Mouse (Mus musculus) 3134 (cell line): ENCODE results near the gene Pdia6.
A peak's percentile ranks its signal among the peaks of the same experiment; 100 is the strongest.

Source experiments
- DNase-seq: peaks from one replicate; pipeline ENCODE4 v3.0.0-alpha.2; 2011; ENCODE audit warnings: low spot score; ENCODE audit not compliant: insufficient read length; ENCODE audit errors: extremely low read depth

Gene Pdia6

DNA sequence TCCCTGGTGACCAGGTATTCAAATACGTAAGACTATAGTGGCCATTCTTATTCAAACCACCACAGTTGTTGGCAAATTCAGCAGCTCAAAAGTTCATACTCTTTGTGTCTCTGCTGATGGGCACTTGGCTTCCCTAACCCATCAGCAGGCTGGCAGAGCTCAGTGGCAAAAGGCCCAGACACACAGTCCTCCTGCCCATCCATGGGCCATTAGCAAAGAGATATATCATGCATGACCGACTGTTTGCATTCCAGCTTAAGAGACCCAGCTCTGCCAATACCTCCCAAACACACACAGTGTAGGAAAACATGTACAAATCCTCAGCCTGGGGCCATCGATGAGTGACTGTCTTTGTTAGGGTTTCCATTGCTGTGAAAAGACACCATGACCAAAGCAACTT lies 5.3 kb upstream of the Pdia6 start:
- DNase-seq = no peak

DNA sequence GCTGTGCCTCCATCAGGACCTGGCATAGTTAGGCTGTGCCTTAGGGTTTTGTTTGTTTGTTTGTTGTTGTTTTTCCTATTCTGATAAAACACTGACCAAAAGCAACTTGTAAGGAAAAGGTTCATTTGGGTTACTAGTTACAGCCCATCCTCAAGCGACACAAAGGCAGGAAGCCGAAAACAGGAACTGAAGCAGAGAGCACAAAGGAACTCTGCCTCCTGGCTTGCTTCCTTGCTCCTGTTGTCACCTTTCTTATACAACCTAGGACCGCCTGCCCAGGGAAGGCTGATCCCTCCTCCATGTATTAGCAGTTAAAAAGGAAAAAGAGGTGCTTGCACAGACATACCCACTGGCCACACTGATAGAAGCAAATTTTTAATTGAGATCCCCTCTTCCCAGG lies 2.5 kb upstream of the Pdia6 start:
- no peak for DNase-seq

DNA sequence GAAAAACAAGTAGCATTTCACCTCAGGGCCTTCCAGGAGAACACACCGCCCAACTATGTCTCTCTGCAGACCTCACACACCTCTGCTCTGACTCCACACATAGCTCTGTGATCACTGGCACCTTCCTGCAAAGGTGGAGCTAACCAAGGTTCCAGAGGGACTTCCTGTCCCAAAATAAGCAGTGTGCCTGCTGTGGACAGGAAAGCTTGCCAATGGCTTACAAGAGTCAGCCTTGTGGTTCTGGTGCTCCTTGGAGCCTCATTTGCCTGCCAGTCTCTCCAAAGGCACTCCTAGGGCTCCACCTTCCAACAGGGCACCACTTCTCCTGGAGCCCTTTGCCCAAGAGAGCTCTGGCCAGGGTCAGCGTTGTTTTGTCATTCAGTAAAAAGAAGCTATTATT lies 1.5 kb upstream of the Pdia6 start:
- DNase-seq = peak; percentile 53

DNA sequence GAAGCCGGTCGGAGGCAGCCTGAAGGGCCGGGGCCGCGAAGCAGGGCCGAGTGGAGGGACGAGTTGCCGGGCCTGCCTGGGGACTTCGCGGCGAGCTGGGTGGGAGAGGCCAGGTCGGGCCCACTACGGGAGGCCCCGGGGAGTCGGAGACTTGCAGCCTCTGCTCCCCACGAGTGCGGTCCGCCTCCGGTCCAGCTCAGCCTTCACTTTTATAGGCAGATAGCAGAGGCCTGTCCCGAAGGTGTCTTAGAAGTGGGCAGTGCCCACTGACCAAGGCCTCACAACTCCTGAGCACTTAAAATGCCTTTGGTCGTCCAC lies 287 bp downstream of the Pdia6 start:
- no peak for DNase-seq

DNA sequence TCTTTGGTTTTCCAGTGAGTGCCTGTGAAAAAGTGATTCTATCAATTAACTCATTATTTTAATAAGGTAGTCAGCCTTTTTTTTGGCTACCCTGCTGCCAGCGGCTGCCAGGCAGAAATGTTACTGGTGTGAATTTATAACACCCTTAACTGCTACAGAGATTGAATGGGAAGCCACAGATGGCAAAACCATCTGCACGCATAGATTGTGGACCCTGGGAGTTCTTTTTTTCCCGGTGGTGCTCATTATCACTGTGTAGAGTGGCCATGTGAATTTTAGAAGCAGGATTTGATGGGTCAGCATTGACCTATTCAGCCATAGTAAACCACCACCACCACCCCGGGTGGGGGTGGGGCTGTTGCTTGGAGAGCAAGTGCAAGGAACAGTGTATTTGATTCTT lies 971 bp downstream of the Pdia6 start:
- no peak for DNase-seq

DNA sequence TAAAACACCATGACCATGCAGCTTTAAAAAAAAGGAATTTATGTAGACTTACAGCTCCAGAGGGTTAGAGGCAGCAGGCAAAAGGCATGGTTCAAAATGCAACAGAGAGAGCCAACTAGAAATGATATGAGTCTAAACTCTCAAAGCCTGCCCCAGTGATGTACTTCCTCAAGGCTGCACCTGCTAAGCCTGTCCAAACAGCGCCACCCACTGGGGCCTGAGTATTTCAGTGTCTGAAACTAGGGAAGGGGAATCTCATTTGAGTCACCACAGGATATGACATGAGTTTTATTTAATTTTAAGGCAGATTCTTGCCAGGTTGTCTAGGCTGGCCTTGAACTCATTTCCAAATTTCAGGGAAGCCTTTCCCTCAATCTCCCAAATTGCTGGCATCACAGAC lies 4.9 kb downstream of the Pdia6 start:
- no peak for DNase-seq

DNA sequence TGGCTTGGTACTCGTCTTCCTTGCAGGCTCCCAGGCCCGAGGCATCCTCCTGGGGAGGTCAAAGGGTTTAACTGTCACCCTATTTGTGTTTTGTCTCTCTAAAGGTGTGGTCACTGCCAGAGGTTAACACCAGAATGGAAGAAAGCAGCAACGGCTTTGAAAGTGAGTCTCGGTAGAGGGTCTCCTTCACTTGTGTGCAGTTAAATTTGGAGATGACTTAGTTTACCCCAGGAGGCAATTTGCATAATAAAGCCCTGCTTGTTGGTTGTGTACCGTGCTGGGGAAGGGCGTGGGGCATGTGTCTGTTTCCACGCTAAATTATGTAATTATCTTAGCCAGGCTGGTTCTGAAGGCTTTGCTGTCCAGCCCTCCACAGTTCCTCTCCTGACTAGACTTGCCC lies 7.5 kb downstream of the Pdia6 start:
- no peak for DNase-seq

DNA sequence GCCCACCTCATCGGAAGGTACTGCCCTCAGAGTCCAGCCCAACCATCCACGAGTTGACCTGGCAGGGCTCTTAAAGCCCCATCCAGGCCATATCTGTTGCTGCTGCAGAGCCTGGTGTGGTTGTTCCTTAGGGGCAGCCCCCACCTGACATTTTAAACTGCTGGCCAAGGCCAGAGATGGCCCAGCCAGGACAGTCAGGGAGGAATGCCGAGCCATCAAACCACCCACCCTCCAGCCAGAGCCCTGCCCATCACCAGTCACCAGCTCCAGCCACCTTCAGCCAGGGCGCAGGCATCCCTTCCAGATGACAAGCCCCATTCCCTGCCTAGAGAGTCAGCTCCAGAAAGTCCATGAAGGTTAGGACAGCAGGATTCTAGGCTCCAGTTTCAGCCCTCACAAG lies 22.2 kb downstream of the Pdia6 start:
- peak; percentile 36 for DNase-seq

DNA sequence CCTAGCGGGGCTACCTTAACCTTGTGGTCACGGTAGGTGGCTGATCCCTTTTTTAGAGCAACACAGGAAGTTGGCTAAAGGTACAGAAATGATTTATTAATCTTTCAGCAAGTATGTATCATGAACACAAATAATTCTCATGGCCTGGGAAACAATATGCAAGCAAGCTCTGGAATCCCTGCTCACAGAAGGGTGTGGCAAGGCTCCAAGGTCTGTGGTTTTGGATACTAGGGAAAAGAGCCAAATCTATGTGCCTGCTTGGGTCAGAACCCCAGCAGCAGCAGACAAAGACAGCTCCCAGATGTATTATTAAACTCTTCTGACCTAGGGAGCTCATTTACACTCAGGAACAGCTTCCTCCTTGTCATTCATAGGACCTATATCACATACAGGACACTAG lies 22.7 kb downstream of the Pdia6 start:
- peak; percentile 44 for DNase-seq

DNA sequence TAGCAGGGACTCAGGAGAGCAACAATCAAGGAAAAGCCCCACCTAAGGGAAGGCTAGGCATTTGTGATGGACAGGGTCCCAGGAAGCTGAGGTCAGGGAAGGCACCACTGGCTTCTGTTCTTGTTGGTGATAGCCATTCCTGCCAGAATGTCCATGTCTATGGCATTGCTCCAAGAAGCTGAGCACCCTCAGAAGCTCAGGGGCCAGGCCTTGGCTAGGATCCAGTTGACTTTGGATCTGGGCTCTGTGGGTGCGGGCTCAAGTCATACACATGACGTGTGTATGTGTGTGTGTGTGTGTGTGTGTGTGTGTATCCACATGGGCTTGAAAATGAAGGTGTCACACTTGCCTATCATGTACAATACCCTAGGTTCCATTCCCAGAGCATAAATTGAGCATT lies 23.6 kb downstream of the Pdia6 start:
- DNase-seq = no peak

DNA sequence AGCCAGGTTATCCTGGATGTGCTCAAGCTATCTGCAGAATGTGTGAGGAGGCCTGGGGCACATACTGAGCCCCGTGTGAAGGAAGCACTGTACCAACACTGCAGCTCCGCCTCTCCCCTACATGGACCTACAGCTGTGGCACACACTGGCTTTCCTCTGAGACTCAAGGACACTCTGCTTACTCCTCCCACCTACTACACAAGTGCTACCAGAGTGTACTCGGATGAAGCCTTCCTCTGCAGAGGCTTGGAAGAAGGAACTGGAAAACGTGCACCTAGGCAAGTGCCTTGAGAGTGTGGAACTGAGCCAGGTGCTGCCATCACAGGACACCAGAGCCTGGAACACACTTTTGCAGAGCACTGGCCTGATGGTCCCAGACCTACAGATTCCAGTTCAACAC lies 24.2 kb downstream of the Pdia6 start:
- no peak for DNase-seq

DNA sequence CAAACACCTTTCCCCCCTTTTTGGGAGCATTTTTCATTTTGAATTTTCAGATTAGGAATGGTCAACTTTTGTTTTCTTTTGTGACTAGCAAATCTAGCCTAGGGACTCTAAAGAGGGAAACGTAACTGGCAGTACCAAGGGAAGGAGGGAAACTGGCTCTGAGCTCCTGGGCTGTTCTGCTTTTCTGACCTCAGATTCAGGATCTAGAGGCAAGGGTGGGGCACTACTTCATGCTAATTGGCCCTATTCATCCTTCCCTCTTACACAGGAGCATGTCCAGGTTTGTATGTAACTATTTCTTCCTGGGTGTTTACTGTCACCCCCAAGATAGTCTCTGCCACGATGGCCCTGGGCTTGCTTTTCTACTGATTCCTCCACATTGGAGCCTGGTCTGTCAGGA lies 30.6 kb downstream of the Pdia6 start:
- no peak for DNase-seq

DNA sequence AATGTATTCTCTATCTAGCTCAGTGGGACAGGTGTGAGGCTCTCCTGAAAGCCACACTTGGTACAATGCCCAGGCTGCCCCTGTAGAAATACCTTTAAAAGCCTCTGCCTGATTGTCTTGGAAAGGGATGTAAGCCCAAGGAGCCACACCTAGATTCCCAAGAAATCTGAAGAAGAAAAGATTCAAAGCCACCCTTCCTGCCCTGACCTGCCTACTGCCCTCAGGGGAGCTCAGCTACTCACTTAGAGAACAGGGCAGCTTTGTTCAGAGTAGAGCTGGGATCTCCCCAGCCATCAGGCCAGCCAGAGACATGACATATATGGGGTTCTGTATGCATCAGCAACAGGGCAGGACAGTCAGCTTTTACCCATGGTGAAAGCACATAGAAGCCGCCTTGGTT lies 33.6 kb downstream of the Pdia6 start:
- no peak for DNase-seq

DNA sequence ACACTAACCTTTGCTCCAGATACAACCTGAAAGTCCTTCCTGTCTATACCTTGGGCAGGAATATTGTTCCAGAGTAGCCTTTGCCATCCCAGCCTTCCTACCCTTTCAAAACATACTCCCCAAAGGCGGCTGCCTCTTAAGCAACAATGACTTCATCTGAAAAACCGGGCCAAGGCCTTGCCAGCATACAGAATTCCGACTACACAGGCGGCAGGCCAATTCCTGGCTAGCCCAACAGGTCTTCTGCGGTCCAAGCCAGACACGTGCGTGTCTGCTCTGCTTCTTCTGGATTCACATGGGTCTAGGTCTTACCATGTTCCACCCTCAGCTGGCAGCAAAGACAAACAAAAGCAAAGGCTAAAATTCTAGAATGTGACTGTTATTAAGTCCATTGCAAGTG lies 39.1 kb downstream of the Pdia6 start:
- no peak for DNase-seq

DNA sequence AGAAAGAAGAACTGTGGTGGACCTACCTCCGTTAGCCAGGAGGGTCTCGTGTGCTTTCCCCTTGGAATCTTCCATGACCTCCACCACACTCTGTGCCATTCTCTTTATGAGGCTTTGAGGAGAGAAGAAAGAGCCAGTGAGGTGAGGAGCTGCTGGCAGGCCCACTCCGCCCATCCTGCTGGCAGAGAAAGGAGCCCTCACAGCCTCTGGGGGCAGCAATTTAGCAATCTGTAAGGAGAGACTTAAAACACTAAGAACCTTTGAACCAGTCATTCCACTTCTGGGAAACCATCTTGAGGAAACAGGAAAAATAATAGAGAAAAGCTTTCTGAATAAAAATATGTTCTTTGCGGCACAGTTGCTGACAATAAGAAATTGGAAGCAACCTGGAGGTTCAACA lies 41.9 kb downstream of the Pdia6 start:
- DNase-seq = no peak

DNA sequence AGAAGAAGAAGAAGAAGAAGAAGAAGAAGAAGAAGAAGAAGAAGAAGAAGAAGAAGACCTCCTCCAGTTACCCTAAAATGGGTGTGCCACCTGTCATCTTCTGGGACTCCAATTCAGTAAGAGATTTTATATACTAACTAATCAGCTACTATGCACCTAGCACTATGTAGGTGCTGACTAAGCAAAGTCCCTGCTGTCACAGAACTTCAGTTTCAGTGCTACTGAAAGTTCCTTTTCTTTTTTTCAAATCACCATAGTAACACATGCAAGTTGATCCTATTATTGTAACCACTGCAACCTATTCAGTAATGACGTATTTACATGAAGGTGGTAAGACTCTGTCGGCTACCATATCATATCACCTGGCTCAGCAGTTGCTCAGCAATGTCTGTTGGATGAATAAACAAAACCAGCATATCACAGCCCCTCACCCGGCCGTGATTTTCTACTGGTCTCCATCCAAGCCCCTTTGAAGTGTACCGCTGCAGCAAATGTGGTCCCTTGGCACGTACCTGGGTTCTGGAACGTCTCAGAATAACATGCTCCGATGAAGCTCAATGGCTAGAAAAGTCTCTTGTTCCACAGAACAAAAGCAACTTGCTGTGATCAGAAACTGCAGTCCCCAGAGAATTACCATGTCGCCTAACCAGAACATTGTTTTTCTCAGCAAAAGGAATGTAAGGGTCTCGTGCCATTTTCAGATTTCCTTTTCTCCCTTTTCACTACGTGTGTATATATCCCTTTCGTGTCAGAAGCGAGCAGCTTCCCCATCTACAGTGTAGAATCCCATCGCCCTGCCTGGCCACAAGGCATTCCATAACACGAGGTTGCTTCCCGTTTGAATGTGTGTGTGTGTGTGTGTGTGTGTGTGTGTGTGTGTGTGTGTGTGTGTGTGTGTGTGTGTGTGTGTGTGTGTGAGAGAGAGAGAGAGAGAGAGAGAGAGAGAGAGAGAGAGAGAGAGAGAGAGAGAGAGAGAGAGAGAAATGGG lies 44.8 kb downstream of the Pdia6 start:
- DNase-seq = no peak

DNA sequence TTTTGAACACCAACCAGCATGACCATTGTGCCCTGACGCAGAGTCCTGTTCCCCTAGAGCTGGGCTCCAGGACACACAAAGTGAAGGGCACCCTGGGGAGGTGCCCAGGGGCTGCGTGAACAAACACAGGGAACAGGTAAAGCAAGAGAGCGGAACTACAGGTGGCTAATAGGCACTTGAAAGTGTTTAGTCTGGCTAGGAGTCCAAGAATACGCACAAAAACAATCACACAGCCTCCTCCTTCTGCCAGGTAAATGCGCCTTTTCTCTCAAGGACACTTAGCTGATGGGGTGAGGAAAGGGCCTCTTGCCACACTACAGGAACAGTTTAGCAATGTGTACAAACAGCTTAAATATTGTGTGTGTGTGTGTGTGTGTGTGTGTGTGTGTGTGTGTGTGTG lies 49.8 kb downstream of the Pdia6 start:
- DNase-seq = no peak

DNA sequence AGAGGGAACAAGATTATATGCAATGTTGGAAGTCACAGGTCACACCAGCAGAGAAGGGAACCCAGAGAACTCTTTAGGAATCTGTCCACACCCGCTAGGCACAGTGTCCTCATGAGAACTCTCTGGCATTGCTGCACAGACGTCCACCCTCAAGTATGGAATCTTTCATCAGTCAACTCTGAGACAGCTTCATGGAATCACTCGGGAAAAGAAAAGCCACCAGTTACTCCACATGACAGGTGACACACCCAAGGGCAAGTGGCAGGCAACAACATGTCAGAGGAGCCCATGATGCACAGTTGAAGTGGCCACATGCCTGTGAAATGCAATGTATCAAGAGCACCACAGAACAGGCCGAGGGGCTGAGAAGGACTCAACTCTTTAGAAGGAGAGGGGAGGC lies 51.6 kb downstream of the Pdia6 start:
- no peak for DNase-seq

DNA sequence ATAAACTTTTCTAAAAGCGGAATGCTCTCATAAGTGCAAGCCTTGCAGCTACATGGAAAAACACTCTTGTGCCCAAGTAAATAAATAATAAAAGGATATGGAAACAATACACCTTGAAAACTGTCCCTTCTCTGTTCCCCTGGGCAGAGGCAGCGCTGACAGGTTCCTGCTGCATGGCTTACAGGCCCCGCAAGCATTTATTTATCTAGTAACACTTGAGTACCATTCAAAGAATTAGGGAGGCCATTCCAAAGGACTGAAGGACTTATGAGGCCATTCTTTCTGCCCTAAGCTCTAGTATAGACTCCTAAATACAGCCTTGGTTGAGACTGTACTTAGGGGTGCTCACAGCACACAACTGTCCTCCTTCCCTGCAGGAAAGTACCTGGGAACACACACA lies 52.1 kb downstream of the Pdia6 start:
- DNase-seq = no peak

DNA sequence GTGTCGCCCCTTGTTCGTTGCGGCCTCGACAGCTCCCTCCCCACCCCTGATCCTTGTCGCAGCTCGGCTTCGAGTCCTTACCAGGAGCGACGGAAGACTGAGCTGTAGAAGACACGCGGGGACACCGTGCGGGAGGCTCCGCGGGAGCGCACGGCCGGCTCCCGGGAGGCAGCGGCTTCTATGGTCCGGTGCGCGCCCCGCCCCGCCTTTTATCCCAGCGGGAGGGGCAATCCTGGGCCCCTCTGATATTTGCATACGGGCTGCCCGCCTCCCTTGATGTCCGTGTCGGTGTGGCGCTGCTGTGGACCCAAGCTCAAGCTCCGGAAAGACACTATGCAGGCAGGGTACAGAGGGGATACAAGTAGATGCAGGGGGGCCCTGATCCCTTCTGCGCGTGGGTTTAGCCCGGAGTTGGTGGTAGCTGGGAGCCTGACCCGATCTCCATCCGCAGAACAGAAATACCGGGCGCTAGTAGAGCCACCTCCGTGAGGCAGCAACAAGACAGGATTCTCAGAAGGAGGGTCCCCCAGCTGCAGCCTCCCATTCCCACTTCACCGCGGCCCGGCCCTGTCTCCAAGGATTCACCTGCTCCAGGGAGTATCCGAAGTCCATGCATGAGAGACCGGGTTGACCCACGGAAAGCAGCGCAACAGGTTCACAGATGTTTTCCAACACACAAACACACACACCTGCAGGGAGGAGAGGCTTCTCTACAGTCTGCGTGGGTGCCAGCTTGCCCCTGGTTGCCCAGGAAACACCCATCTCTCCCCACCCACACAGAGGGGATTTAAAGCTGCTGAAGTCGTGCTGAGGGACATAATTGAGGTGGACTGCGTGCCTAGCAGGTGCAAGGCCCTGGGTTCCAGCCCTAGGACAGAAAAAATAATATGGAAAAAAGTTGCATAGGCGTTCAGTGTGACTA lies 58.5 kb downstream of the Pdia6 start:
- no peak for DNase-seq

DNA sequence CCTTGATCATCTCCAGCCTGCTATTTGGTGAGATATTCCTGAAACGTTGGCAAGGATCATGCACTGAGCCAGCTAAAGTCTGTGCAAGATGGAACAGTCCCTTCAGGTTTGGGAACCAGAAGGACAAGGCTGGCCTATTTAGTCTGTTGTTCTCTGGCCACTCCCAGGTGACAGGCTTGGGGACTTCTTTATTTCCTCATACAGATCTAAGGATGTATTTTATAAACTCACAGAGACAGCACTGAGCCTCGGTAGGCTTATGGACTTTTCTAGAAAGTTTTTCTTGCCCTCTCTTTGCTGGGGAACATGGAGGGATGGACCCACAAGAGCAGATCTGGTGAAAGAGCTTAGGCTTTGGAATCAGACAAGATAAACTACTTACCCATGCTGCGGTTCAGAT lies 62.9 kb downstream of the Pdia6 start, which contains the start of gene Atp6v1c2:
TSS of gene Atp6v1c2 (minus strand) at position 101 of the 400 bp plus-strand sequence.
- DNase-seq = no peak

DNA sequence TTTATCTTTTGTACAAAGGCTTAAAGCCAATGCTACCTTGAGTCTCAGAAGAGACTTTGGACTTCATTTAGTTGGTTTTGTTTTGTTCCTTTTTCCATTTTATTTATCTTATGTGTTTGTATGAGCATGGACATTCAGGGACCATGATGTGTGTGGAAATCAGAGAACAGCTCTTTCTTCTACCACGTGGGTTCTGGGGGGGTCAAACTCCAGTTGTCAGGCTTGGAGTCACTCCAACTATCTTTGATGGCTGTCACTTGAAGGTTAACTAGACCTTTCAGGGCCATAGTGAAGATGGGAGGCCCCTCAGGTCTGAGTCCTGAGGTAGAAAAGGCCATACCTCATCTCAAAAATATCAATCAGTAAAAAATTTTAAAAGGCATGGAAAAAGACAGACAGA lies 67.1 kb downstream of the Pdia6 start:
- DNase-seq = no peak
